9 mouse cellular contexts compared by ENCODE assay signal in the genomic region with DNA sequence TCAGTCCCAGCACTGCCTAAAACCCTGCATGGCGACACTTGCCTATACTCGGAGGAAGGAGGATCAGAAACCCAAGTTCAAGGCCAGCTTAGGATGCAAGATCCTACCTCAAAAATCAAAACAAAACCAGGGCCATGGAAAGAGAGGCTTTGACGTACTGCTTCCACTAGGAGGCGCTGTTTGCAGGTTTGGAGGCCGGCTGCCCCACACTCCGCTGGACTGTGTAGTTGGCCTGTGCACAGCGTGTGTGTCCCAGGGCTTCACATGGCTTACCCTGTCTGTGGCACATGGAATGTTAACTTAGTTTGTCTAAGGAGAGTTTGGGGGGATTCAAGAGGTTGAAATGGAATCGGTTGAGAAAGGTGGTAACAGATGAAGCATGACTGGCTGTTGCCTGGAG. TPM values are rescaled to one million over a fixed set of nuclear protein-coding genes. Genes with fewer than 3 reads are reported as not detected.
DNase-seq lines count a peak whose midpoint lies in the region; ATAC-seq and TF ChIP-seq lines count a peak whose summit lies in the region.
"Had no signal": no experiment of that assay in that cellular context is flagged by ENCODE, and none has a peak within 500 bp of the region (broad histone marks: within the 10 kb centered on the region; RNA-seq: fewer than 3 reads in every experiment).

No protein-coding gene starts in this region.

- peak; percentile 92 for TF ChIP-seq CTCF in heart, adult 2 months (IDR thresholded peaks at IDR 0.05)
- TF ChIP-seq CTCF in stomach, postnatal 0 days (IDR thresholded peaks at IDR 0.05; ENCODE audit: low read depth) = peak; percentile 93

- H3K27me3 ChIP-seq in heart, adult 2 months (ENCODE audit: control insufficient read depth, insufficient read depth, low read length) = no peaks in the 10 kb centered on the region
- H3K27me3 ChIP-seq in stomach, postnatal 0 days (ENCODE audit: control insufficient read depth, insufficient read depth, low read length) = no peaks in the 10 kb centered on the region
- H3K27me3 ChIP-seq: embryonic facial prominence, embryonic 15.5 days had no signal

- H3K9me3 ChIP-seq in stomach, postnatal 0 days (ENCODE audit: control insufficient read depth, low read length) = no peaks in the 10 kb centered on the region
- H3K9me3 ChIP-seq: embryonic facial prominence, embryonic 15.5 days had no signal

- no peaks in the 10 kb centered on the region for H3K79me2 ChIP-seq in heart, adult 2 months (replicated peaks; ENCODE audit: control insufficient read depth, insufficient read depth, low read length)

- 20% methylated on average over 8 of the region's 8 CpGs for WGBS in heart, adult 2 months
- WGBS in stomach, postnatal 0 days = 18% methylated on average over 8 of the region's 8 CpGs

- no peak for TF ChIP-seq POLR2A in heart, adult 2 months (IDR thresholded peaks at IDR 0.05; ENCODE audit: insufficient read depth, low read depth, low read length)

- intact Hi-C loops in heart, adult 2 months (cut with DNase I) = loop anchor here (2.0 kb wide), 1 partner anchor 38 kb away; no protein-coding TSS in a partner anchor
- intact Hi-C loops in heart, postnatal 25 days (cut with DNase I) = no loop called here

- H3K4me1 ChIP-seq in heart, adult 2 months (ENCODE audit: control insufficient read depth, insufficient read depth, low read length) = no peaks in the 10 kb centered on the region
- no peaks in the 10 kb centered on the region for H3K4me1 ChIP-seq in stomach, postnatal 0 days (replicated peaks; ENCODE audit: control insufficient read depth, insufficient read depth)
- H3K4me1 ChIP-seq: embryonic facial prominence, embryonic 15.5 days had no signal

- H3K4me3 ChIP-seq in heart, adult 2 months = no peak overlapping the region
- H3K4me3 ChIP-seq in stomach, postnatal 0 days (ENCODE audit: low read depth, low read length) = no peak overlapping the region
- H3K4me3 ChIP-seq: embryonic facial prominence, embryonic 15.5 days had no signal

- no peak overlapping the region for H3K27ac ChIP-seq in heart, adult 2 months
- H3K27ac ChIP-seq in stomach, postnatal 0 days (replicated peaks) = no peak overlapping the region
- H3K27ac ChIP-seq: embryonic facial prominence, embryonic 15.5 days had no signal

- no peak overlapping the region for H3K4me2 ChIP-seq in stomach, postnatal 0 days (replicated peaks; ENCODE audit: low read depth)
- H3K4me2 ChIP-seq: embryonic facial prominence, embryonic 15.5 days had no signal

- TF ChIP-seq EP300 in heart, adult 2 months (IDR thresholded peaks at IDR 0.05; ENCODE audit: insufficient read depth, low read depth, low read length) = 0 out of 2 replicates have a peak, but pooled peaks have one; percentile 37
- TF ChIP-seq EP300 in stomach, postnatal 0 days (optimal IDR thresholded peaks at IDR 0.05) = no peak

- DNase-seq in heart, adult 2 months = peak; percentile 57 to 65
- no peak for DNase-seq in heart, postnatal 25 days (ENCODE audit: low spot score)
- peak; percentile 58 to 65 for DNase-seq in CD8-positive naive resting alpha-beta T cell, adult 2 months (ENCODE audit: low read depth in 2 of 2, low spot score in 2 of 2)
- peak; percentile 62 for DNase-seq in brain, adult 2 months (ENCODE audit: low read depth, low spot score)
- peak; percentile 33 to 78 for DNase-seq in kidney, postnatal 36 days
- DNase-seq in stomach, postnatal 0 days (ENCODE audit: low spot score) = peak; percentile 72

- H3K36me3 ChIP-seq in heart, adult 2 months (ENCODE audit: control insufficient read depth, insufficient read depth, low read length) = no peaks in the 10 kb centered on the region
- H3K36me3 ChIP-seq in stomach, postnatal 0 days (ENCODE audit: control insufficient read depth, insufficient read depth, low read length) = peaks cover 10% of the 10 kb centered on the region; the same call in 1 of the 2 replicates

- H3K9ac ChIP-seq in heart, adult 2 months (ENCODE audit: low read depth, low read length) = no peak overlapping the region
- H3K9ac ChIP-seq in stomach, postnatal 0 days (ENCODE audit: low read length) = no peak overlapping the region
- H3K9ac ChIP-seq: embryonic facial prominence, embryonic 15.5 days had no signal

- ATAC-seq in erythroid progenitor cell, adult 5-6 weeks (replicated peaks; ENCODE audit: low FRiP score, poor library complexity, severe bottlenecking) = peak; percentile 75
- ATAC-seq in megakaryocyte progenitor cell, adult 5-6 weeks (replicated peaks; ENCODE audit: poor library complexity) = peak; percentile 98
- peak; percentile 71 for ATAC-seq in stomach, postnatal 0 days (ENCODE audit: low FRiP score, low TSS enrichment)

RNA-seq across cellular contexts. Expression of a gene that starts 8.3 kb away (rescaled TPM):
- 1 to 10 TPM; 5.3 to 6.3 TPM for total RNA-seq in heart, adult 2 months (2021)
- polyA plus RNA-seq in heart, adult 2 months (2012; rRNA removed) = 8.1 and 9.2 TPM in 2 replicates
- 1 to 10 TPM; 4.6 to 4.9 TPM for total RNA-seq in heart, postnatal 25 days (2021)
- total RNA-seq in erythroid progenitor cell, adult 5-6 weeks (2015; ENCODE audit: low replicate concordance) = 4.3 and 8.0 TPM in 2 replicates
- 1.4 and 7.2 TPM in 2 replicates for total RNA-seq in erythroid progenitor cell, adult 5-6 weeks (2017; ENCODE audit: low replicate concordance)
- 4.0 and 4.9 TPM in 2 replicates for total RNA-seq in megakaryocyte progenitor cell, adult 5-6 weeks (2015)
- 12.9 and 19.5 TPM in 2 replicates for total RNA-seq in megakaryocyte progenitor cell, adult 5-6 weeks (2017)
- polyA plus RNA-seq in stomach, postnatal 0 days (2015; fragmentation: Nextera tagmentation; extraction: Ambion mirVana) = 19.4 and 20.7 TPM in 2 replicates

RNA-seq across cellular contexts. Expression of a gene that starts 22.2 kb away (rescaled TPM):
- 1 to 10 TPM in 1 of 2 experiments, under 1 TPM in 1; 0.37 to 1.9 TPM for total RNA-seq in heart, adult 2 months (2021)
- polyA plus RNA-seq in heart, adult 2 months (2012; rRNA removed) = 2.1 and 4.6 TPM in 2 replicates
- total RNA-seq in heart, postnatal 25 days (2021) = 1 to 10 TPM in 1 of 2 experiments, under 1 TPM in 1; 0.70 to 1.4 TPM
- 18.4 and 35.2 TPM in 2 replicates for total RNA-seq in erythroid progenitor cell, adult 5-6 weeks (2015; ENCODE audit: low replicate concordance)
- 11.2 and 18.8 TPM in 2 replicates for total RNA-seq in erythroid progenitor cell, adult 5-6 weeks (2017; ENCODE audit: low replicate concordance)
- total RNA-seq in megakaryocyte progenitor cell, adult 5-6 weeks (2015) = not detected in 2 replicates
- total RNA-seq in megakaryocyte progenitor cell, adult 5-6 weeks (2017) = not detected in 2 replicates
- 0.08 and 0.17 TPM in 2 replicates for polyA plus RNA-seq in stomach, postnatal 0 days (2015; fragmentation: Nextera tagmentation; extraction: Ambion mirVana)

RNA-seq across cellular contexts. Expression of a gene that starts 26.1 kb away (rescaled TPM):
- 1 to 10 TPM; 1.1 to 1.3 TPM for total RNA-seq in heart, adult 2 months (2021)
- 5.7 and 6.6 TPM in 2 replicates for polyA plus RNA-seq in heart, adult 2 months (2012; rRNA removed)
- total RNA-seq in heart, postnatal 25 days (2021) = 1 to 10 TPM in 1 of 2 experiments, under 1 TPM in 1; 0.88 to 1.2 TPM
- 2.2 TPM in 1 of 2 replicates, not detected in the other for total RNA-seq in erythroid progenitor cell, adult 5-6 weeks (2015; ENCODE audit: low replicate concordance)
- total RNA-seq in erythroid progenitor cell, adult 5-6 weeks (2017; ENCODE audit: low replicate concordance) = not detected in 2 replicates
- total RNA-seq in megakaryocyte progenitor cell, adult 5-6 weeks (2015) = not detected in 2 replicates
- not detected in 2 replicates for total RNA-seq in megakaryocyte progenitor cell, adult 5-6 weeks (2017)
- polyA plus RNA-seq in stomach, postnatal 0 days (2015; fragmentation: Nextera tagmentation; extraction: Ambion mirVana) = 0.59 and 1.8 TPM in 2 replicates

RNA-seq across cellular contexts. Expression of a gene that starts 38.4 kb away (rescaled TPM):
- total RNA-seq in heart, adult 2 months (2021) = 10 to 100 TPM; 42.5 to 46.1 TPM
- polyA plus RNA-seq in heart, adult 2 months (2012; rRNA removed) = 58.2 and 59.2 TPM in 2 replicates
- total RNA-seq in heart, postnatal 25 days (2021) = 10 to 100 TPM; 40.2 to 43.2 TPM
- 4.7 and 12.6 TPM in 2 replicates for total RNA-seq in erythroid progenitor cell, adult 5-6 weeks (2015; ENCODE audit: low replicate concordance)
- total RNA-seq in erythroid progenitor cell, adult 5-6 weeks (2017; ENCODE audit: low replicate concordance) = 4.1 and 4.6 TPM in 2 replicates
- total RNA-seq in megakaryocyte progenitor cell, adult 5-6 weeks (2015) = 33.4 and 36.3 TPM in 2 replicates
- total RNA-seq in megakaryocyte progenitor cell, adult 5-6 weeks (2017) = 19.3 and 20.1 TPM in 2 replicates
- polyA plus RNA-seq in stomach, postnatal 0 days (2015; fragmentation: Nextera tagmentation; extraction: Ambion mirVana) = 20.0 and 24.0 TPM in 2 replicates

RNA-seq across cellular contexts. Expression of a gene that starts 40.3 kb away (rescaled TPM):
- total RNA-seq in heart, adult 2 months (2021) = 1 to 10 TPM; 4.0 to 4.9 TPM
- 3.0 and 5.6 TPM in 2 replicates for polyA plus RNA-seq in heart, adult 2 months (2012; rRNA removed)
- 1 to 10 TPM; 4.5 to 5.4 TPM for total RNA-seq in heart, postnatal 25 days (2021)
- 7.6 and 10.1 TPM in 2 replicates for total RNA-seq in erythroid progenitor cell, adult 5-6 weeks (2015; ENCODE audit: low replicate concordance)
- total RNA-seq in erythroid progenitor cell, adult 5-6 weeks (2017; ENCODE audit: low replicate concordance) = 21.7 and 22.7 TPM in 2 replicates
- total RNA-seq in megakaryocyte progenitor cell, adult 5-6 weeks (2015) = 11.4 and 12.2 TPM in 2 replicates
- total RNA-seq in megakaryocyte progenitor cell, adult 5-6 weeks (2017) = 14.9 and 15.3 TPM in 2 replicates
- polyA plus RNA-seq in stomach, postnatal 0 days (2015; fragmentation: Nextera tagmentation; extraction: Ambion mirVana) = 1.1 and 1.3 TPM in 2 replicates

Comparison
In these comparisons a context has a peak if more than half of its experiments do, and no peak if none do; other contexts are left out.
1. RNA of a gene that starts 22.2 kb away (total RNA-seq): 11.2 to 35.2 TPM in erythroid progenitor cell, adult 5-6 weeks; 0.37 to 1.9 TPM in heart, adult 2 months, 0.70 to 1.4 TPM in heart, postnatal 25 days and not detected in megakaryocyte progenitor cell, adult 5-6 weeks; every median in the first group is over 4 times any median in the second.
2. Peak in every context shown above with its lines, with median percentiles within 50 percentile points of each other: ATAC-seq.